Mouse (Mus musculus): ENCODE results near the gene Gm49320.

Gene Gm49320

GRCm38 (mm10) chr8:4258678-4259077 is 20.0 kb downstream of the Gm49320 start:
- DNase-seq (ENCODE audit: inconsistent ontology term): no peak

GRCm38 (mm10) chr8:4259125-4259804 is 20.6 kb downstream of the Gm49320 start, which contains the start of gene Ctxn1:
Ctxn1 (minus strand) TSS chr8:4259274.
- peak; percentile 98 for DNase-seq (ENCODE audit: inconsistent ontology term)

DNA sequence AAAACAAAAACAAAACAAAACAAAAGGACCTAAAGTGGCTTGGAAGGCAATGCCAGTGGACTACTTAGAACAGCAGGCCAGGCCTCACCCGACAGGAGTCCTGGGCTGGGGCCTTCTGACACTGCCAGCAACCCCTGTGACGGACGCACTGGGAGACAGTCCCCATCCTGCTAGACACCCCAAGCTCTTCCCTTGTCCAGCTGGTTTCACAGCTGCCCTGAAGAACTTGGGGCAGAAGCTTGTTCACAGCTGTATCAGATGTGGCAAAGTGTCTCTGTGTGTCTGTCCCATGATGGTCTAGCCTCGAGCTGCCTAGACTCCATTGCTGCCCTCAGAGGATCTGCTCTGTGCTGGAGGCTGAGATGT is 21.1 kb downstream of the Gm49320 start:
- DNase-seq (ENCODE audit: inconsistent ontology term): no peak

GRCm38 (mm10) chr8:4263105-4263791 is 24.6 kb downstream of the Gm49320 start:
- no peak for DNase-seq (ENCODE audit: inconsistent ontology term)

DNA sequence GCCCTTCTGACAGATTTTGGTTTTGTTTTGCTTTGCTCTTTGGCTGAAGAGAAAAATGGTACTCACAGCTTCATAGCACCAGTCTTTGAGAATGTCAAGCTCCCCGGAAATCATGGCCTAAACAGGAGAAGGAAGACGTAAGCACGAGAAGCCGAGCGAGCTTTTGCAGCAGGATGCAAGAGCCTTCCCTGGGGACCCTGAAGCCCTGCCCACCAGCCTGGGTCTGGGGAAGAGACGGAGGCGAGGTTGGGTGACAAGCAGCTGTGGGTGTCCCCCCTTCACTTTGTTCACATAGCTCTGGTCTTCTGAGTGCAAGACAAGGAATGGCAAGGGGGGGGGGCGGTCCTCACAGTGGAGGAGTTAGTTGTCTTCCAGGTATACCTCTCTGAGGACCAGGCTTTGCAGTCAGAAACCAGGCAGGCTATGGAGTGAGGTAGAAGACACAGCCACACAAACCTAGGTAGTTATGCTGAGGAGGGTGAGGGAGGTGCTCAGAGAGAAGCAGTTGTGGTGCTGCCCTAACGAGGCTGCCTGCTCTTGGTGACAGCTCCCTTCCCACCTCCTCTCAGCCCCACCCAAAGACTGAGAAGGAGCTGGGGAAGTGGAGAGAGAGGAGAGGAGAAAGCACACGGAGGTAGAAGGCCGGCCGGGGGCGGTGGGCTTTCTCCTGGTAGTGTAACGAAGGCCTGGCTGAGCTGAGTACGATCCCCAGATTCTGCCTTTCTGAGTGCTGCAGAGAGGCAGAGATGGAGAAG is 26.7 kb downstream of the Gm49320 start:
- no peak for DNase-seq (ENCODE audit: inconsistent ontology term)

DNA sequence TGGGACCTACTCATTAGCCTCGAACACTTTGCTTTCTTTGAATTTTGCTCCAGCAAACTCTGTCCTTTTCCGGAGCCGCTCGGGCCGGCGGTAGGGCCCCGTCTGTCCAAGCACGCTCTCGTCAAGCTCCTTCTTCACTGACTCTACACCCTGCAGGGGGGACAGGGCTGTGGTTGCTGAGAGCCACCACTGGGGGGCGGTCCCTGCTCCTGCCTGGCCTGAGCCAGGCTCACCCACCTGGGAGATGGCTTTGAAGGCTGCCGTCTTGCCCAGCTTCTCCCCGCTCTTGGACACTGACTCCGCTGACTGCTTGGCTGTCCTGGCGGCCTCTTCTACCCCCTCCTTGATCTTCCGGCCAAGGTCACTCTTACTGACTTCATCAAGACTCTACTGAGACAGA is 29.0 kb downstream of the Gm49320 start:
- DNase-seq (ENCODE audit: inconsistent ontology term): no peak

GRCm38 (mm10) chr8:4269609-4270008 is 30.9 kb downstream of the Gm49320 start:
- no peak for DNase-seq (ENCODE audit: inconsistent ontology term)

GRCm38 (mm10) chr8:4275275-4276110 is 36.8 kb downstream of the Gm49320 start, which contains the start of gene Timm44:
Timm44 (minus strand) TSS chr8:4275913.
- DNase-seq (ENCODE audit: inconsistent ontology term): peak; percentile 97

DNA sequence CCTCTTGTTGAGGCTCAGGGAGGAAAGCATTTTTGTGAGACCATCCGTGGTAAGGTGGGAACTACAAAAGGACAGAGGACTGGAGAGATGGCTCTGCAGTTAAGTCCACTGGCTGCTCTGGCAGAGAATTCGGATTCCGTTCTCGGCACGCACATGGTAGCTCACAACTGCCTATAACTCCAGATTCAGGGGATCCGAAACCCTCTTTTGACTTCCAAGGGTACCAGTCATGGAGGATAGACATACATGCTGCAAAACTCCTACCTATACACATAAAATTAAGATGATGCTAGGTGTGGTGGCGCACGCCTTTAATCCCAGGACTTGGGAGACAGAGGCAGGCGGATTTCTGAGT is 37.4 kb downstream of the Gm49320 start:
- no peak for DNase-seq (ENCODE audit: inconsistent ontology term)

DNA sequence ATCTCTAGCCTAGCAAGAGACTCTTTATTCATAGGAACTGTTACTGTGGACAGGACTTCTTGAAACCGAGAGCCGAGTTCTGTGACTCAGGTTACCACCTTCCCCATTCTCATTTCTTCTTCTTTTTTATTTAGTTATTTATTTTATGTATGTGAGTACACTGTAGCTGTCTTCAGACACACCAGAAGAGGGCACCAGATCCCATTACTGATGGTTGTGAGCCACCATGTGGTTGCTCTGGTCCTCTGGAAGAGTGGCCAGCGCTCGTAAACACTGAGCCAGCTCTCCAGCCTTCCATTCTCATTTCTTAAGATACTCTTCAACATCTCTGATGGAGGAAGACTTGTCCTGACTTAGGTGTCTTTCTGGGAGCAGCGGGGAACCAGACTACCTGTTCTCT is 54.1 kb downstream of the Gm49320 start:
- no peak for DNase-seq (ENCODE audit: inconsistent ontology term)

GRCm38 (mm10) chr8:4297822-4298221 is 59.2 kb downstream of the Gm49320 start:
- no peak for DNase-seq (ENCODE audit: inconsistent ontology term)
